Mouse (Mus musculus) embryonic stem cell, embryonic (primary cell): ENCODE results near the gene Rangrf.

ENCODE experiments used
- CTCF ChIA-PET, 4 experiments: fragments of 300-600 bp in 2 of 4; fragments of 350-600 bp in 2 of 4; sonication (Branson Sonifier 250); formaldehyde crosslinking; loops; one replicate each; lab custom pipeline; 2022; ENCODE audit warnings: inconsistent platforms in 2 of 4; lab: Charles Lee
- POLR2A ChIA-PET, 4 experiments: fragments of 300-600 bp in 2 of 4; fragments of 350-600 bp in 2 of 4; sonication (Branson Sonifier 250); formaldehyde crosslinking; loops; one replicate each; lab custom pipeline; 2022; ENCODE audit warnings: antibody characterized with exemption in 4 of 4, inconsistent platforms in 1 of 4; lab: Charles Lee

The Rangrf gene

GRCm38 (mm10) chr11:68965845-68966244, 9.1 kb downstream of the Rangrf start:
- ChIA-PET CTCF (interaction anchor here (0.6 to 2.8 kb wide), 6 partner anchors 9 to 478 kb away, joined by 3 to 24 read pairs (median 6); partner anchors contain the start of gene Rangrf (in 1 of the 4)), POLR2A (interaction anchor here in 1 of 4 experiments (1.1 to 3.4 kb wide), 4 partner anchors 15 to 62 kb away, joined by 3 to 49 read pairs (median 7); no protein-coding TSS in a partner anchor)

GRCm38 (mm10) chr11:68965050-68965449, 9.9 kb downstream of the Rangrf start:
- POLR2A ChIA-PET: interaction anchor here in 2 of 4 experiments (1.1 to 4.8 kb wide), 9 partner anchors 11 to 615 kb away, joined by 3 to 33 read pairs (median 4); partner anchors contain the start of genes Myh10 (in 1 of the 2), Trp53 (in 1 of the 2) and Wrap53 (in 1 of the 2)
- CTCF ChIA-PET: interaction anchor here in 3 of 4 experiments (0.6 to 2.2 kb wide), 4 partner anchors 9 to 477 kb away, joined by 3 to 7 read pairs (median 4); partner anchors contain the start of gene Rangrf (in 1 of the 3)

GRCm38 (mm10) chr11:68963405-68963804, 11.6 kb downstream of the Rangrf start:
- CTCF ChIA-PET: interaction anchor here in 1 of 4 experiments (1.1 to 1.9 kb wide), 4 partner anchors 16 to 65 kb away, joined by 3 to 5 read pairs (median 3); no protein-coding TSS in a partner anchor
- POLR2A ChIA-PET: interaction anchor here in 3 of 4 experiments (0.8 to 4.8 kb wide), 22 partner anchors 9 to 272 kb away, joined by 3 to 33 read pairs (median 5); partner anchors contain the start of gene Myh10 (in 1 of the 3)

GRCm38 (mm10) chr11:68962159-68962558, 12.8 kb downstream of the Rangrf start:
- ChIA-PET CTCF (interaction anchor here in 1 of 4 experiments (0.6 kb wide), 1 partner anchor 102 kb away, joined by 4 read pairs; no protein-coding TSS in a partner anchor), POLR2A (interaction anchor here in 3 of 4 experiments (0.6 to 4.8 kb wide), 20 partner anchors 9 to 454 kb away, joined by 3 to 33 read pairs (median 4); partner anchors contain the start of gene Myh10 (in 2 of the 3))

GRCm38 (mm10) chr11:68961596-68961995, 13.4 kb downstream of the Rangrf start:
- POLR2A ChIA-PET: interaction anchor here in 2 of 4 experiments (0.6 to 4.8 kb wide), 7 partner anchors 14 to 112 kb away, joined by 3 to 33 read pairs (median 6); no protein-coding TSS in a partner anchor
- CTCF ChIA-PET: no interaction called here

GRCm38 (mm10) chr11:68957971-68958370, 17.0 kb downstream of the Rangrf start:
- CTCF ChIA-PET: interaction anchor here in 3 of 4 experiments (0.8 to 1.2 kb wide), 3 partner anchors 9 to 59 kb away, joined by 3 read pairs; no protein-coding TSS in a partner anchor
- POLR2A ChIA-PET: interaction anchor here (0.6 to 5.9 kb wide), 16 partner anchors 10 to 75 kb away, joined by 3 to 46 read pairs (median 4); partner anchors contain the start of gene Slc25a35 (in 2 of the 4)

- ChIA-PET CTCF (interaction anchor here in 2 of 4 experiments (0.5 to 1.2 kb wide), 4 partner anchors 10 to 266 kb away, joined by 3 to 4 read pairs (median 4); partner anchors contain the start of gene Myh10 (in 1 of the 2)), POLR2A (interaction anchor here (0.7 to 5.9 kb wide), 22 partner anchors 10 to 116 kb away, joined by 3 to 46 read pairs (median 4); partner anchors contain the start of gene Slc25a35 (in 3 of the 4))
Measured at GRCm38 (mm10) chr11:68957308-68957707, 17.7 kb downstream of the Rangrf start, which contains the start of gene Arhgef15. Arhgef15 (minus strand) TSS chr11:68957480.

- ChIA-PET CTCF (interaction anchor here in 1 of 4 experiments (1.2 kb wide), 1 partner anchor 58 kb away, joined by 3 read pairs; no protein-coding TSS in a partner anchor), POLR2A (interaction anchor here (0.7 to 5.9 kb wide), 15 partner anchors 11 to 117 kb away, joined by 3 to 46 read pairs (median 3); partner anchors contain the start of gene Slc25a35 (in 2 of the 4))
Measured at GRCm38 (mm10) chr11:68956697-68957096, 18.3 kb downstream of the Rangrf start.

- ChIA-PET POLR2A (interaction anchor here in 3 of 4 experiments (0.8 to 5.9 kb wide), 9 partner anchors 11 to 466 kb away, joined by 3 to 46 read pairs (median 8); partner anchors contain the start of gene Slc25a35 (in 1 of the 3)), CTCF (no interaction called here)
Measured at GRCm38 (mm10) chr11:68956107-68956506, 18.9 kb downstream of the Rangrf start.

- ChIA-PET CTCF (interaction anchor here in 2 of 4 experiments (0.6 to 0.9 kb wide), 3 partner anchors 45 to 730 kb away, joined by 3 to 5 read pairs (median 3); no protein-coding TSS in a partner anchor), POLR2A (interaction anchor here in 3 of 4 experiments (0.6 to 5.9 kb wide), 12 partner anchors 9 to 466 kb away, joined by 3 to 46 read pairs (median 5); partner anchors contain the start of gene Slc25a35 (in 1 of the 3))
Measured at GRCm38 (mm10) chr11:68955473-68955872, 19.5 kb downstream of the Rangrf start.

- POLR2A ChIA-PET: interaction anchor here in 3 of 4 experiments (0.6 to 5.9 kb wide), 20 partner anchors 7 to 133 kb away, joined by 3 to 46 read pairs (median 4); partner anchors contain the start of gene Slc25a35 (in 2 of the 3)
- CTCF ChIA-PET: interaction anchor here in 2 of 4 experiments (0.5 to 0.9 kb wide), 3 partner anchors 47 to 1046 kb away, joined by 3 to 5 read pairs (median 3); partner anchors contain the start of gene Dvl2 (in 1 of the 2)
Measured at GRCm38 (mm10) chr11:68954408-68954807, 20.6 kb downstream of the Rangrf start.

- ChIA-PET POLR2A (interaction anchor here in 3 of 4 experiments (0.6 to 5.9 kb wide), 17 partner anchors 9 to 132 kb away, joined by 3 to 46 read pairs (median 4); partner anchors contain the start of gene Slc25a35 (in 1 of the 3)), CTCF (interaction anchor here in 1 of 4 experiments (0.9 kb wide), 1 partner anchor 79 kb away, joined by 3 read pairs; no protein-coding TSS in a partner anchor)
Measured at GRCm38 (mm10) chr11:68953903-68954302, 21.1 kb downstream of the Rangrf start.

GRCm38 (mm10) chr11:68947542-68947993, 27.4 kb downstream of the Rangrf start:
- ChIA-PET POLR2A (interaction anchor here in 3 of 4 experiments (0.6 to 4.8 kb wide), 9 partner anchors 7 to 149 kb away, joined by 3 to 35 read pairs (median 5); partner anchors contain the start of gene Arhgef15 (in 1 of the 3)), CTCF (interaction anchor here in 1 of 4 experiments (0.5 kb wide), 1 partner anchor 444 kb away, joined by 3 read pairs; no protein-coding TSS in a partner anchor)

GRCm38 (mm10) chr11:68946806-68947440, 28.1 kb downstream of the Rangrf start:
- CTCF ChIA-PET: interaction anchor here in 2 of 4 experiments (0.5 to 0.6 kb wide), 2 partner anchors 49 to 443 kb away, joined by 3 read pairs; no protein-coding TSS in a partner anchor
- POLR2A ChIA-PET: interaction anchor here in 3 of 4 experiments (0.7 to 4.8 kb wide), 9 partner anchors 7 to 95 kb away, joined by 3 to 35 read pairs (median 4); partner anchors contain the start of gene Arhgef15 (in 1 of the 3)

GRCm38 (mm10) chr11:68946001-68946400, 29.0 kb downstream of the Rangrf start:
- ChIA-PET CTCF (interaction anchor here in 1 of 4 experiments (0.8 kb wide), 1 partner anchor 21 kb away, joined by 3 read pairs; no protein-coding TSS in a partner anchor), POLR2A (interaction anchor here in 2 of 4 experiments (0.7 to 10.3 kb wide), 3 partner anchors 9 to 43 kb away, joined by 3 to 103 read pairs (median 3); no protein-coding TSS in a partner anchor)

- ChIA-PET CTCF (interaction anchor here in 1 of 4 experiments (0.8 kb wide), 1 partner anchor 22 kb away, joined by 3 read pairs; no protein-coding TSS in a partner anchor), POLR2A (interaction anchor here in 3 of 4 experiments (0.5 to 10.3 kb wide), 5 partner anchors 10 to 107 kb away, joined by 3 to 103 read pairs (median 3); partner anchors contain the start of gene Slc25a35 (in 1 of the 3))
Measured at GRCm38 (mm10) chr11:68945245-68945644, 29.7 kb downstream of the Rangrf start.
